Mouse (Mus musculus) spleen, adult 2 months (tissue): ENCODE measurements at regions not wholly inside any gene's neighbourhood (a gene's known extent, or its start where the extent isn't known, plus 50 kb on each side); places are given as distances from the start of the nearest gene placed in this dataset.

ENCODE experiments used
- DNase-seq, 2 experiments: peaks; one replicate each; pipeline versions ENCODE4 v3.0.0 to v3.0.0-alpha.2; 2012 to 2021; ENCODE audit warnings: low spot score in 2 of 2, low read depth in 1 of 2
- H3K27ac ChIP-seq: fragments of 200-500 bp; 2 replicates; pipeline ENCODE4 v1.5.1; 2012; ENCODE audit warnings: low read length, inconsistent platforms; ENCODE audit not compliant: insufficient read depth
- H3K27me3 ChIP-seq: fragments of 200-500 bp; 2 replicates; pipeline ENCODE4 v1.6.1; 2012; ENCODE audit warnings: mild to moderate bottlenecking, moderate library complexity, low read length, inconsistent platforms; ENCODE audit not compliant: control insufficient read depth, insufficient read depth
- H3K36me3 ChIP-seq: fragments of 200-500 bp; 2 replicates; pipeline ENCODE4 v1.6.1; 2012; ENCODE audit warnings: mild to moderate bottlenecking, low read length, inconsistent platforms; ENCODE audit not compliant: control insufficient read depth, insufficient read depth
- H3K4me1 ChIP-seq: fragments of 200-500 bp; 2 replicates; pipeline ENCODE4 v1.6.1; 2011; ENCODE audit warnings: inconsistent platforms; ENCODE audit not compliant: control insufficient read depth, insufficient read depth, insufficient read length
- H3K4me3 ChIP-seq: fragments of 200-500 bp; 2 replicates; pipeline ENCODE4 v1.5.1; 2011; ENCODE audit warnings: mild to moderate bottlenecking, inconsistent platforms; ENCODE audit not compliant: insufficient read depth, insufficient read length; ENCODE audit errors: extremely low read depth
- CTCF ChIP-seq: fragments of 200-500 bp; IDR thresholded peaks from 2 replicates; pipeline ENCODE4 v1.5.1; 2011; ENCODE audit warnings: mild to moderate bottlenecking, inconsistent platforms; ENCODE audit not compliant: insufficient read depth, insufficient read length, insufficient replicate concordance; ENCODE audit errors: extremely low read depth
- POLR2A ChIP-seq: fragments of 200-500 bp; IDR thresholded peaks from 2 replicates; pipeline ENCODE4 v1.6.1; 2011; ENCODE audit warnings: low read depth, low read length, inconsistent platforms
- WGBS: fragments of 180-500 bp; shearing (Covaris S2); methylation state at CpG from one replicate; pipeline ENCODE4 v1.1.7; 2018; 5-methylcytosine and 5-hydroxymethylcytosine counted together

DNA sequence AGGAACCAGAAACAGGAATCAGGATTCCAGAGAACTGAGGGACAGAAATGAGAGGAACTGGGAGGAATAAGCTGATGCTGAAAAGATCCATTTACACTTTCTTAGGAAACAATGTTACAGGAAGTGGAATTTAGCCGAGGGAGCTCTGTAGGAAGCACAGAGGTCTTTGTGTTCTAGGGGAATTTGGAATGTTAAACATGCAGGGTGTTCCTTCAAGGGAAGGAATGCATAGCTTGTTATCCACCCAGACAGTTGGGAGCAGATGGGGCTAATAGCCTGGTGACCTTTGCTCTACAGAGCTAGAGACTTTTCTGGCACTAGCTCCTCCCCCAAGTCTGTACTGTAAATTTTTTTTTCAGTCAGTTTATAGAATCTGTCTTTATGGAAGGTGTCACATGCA, 64.1 kb downstream of the Gm11983 start:
- no peaks in the 10 kb centered on the region for H3K27me3 ChIP-seq
- H3K27ac ChIP-seq, result no peak overlapping the region
- 27% methylated on average over 1 of the region's 1 CpGs for WGBS
- TF ChIP-seq CTCF (no peak), POLR2A (no peak)
- no peak overlapping the region for H3K4me3 ChIP-seq
- no peaks in the 10 kb centered on the region for H3K4me1 ChIP-seq
- no peak for DNase-seq
- no peaks in the 10 kb centered on the region for H3K36me3 ChIP-seq

DNA sequence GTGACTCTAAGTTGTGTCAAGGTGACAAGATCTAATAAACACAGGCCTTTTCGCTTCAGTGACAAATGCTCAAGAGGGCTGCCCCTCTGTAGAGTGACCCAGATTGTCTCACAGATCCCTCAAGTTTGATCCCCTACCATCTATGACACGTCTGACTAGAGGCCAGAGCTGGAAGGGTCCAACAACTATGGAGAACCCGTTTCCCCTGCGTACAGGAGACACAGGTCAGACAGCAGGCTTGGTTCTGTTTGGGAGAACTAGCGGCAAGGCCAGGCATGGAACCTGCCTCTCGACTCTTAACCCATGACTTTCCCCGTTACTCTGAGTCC, 68.1 kb downstream of the Gm11983 start:
- no peak for DNase-seq
- 82% methylated on average over 7 of the region's 7 CpGs for whole genome bisulfite sequencing
- no peaks in the 10 kb centered on the region for H3K36me3 ChIP-seq
- TF ChIP-seq CTCF, result no peak
- TF ChIP-seq POLR2A, result no peak
- no peaks in the 10 kb centered on the region for H3K27me3 ChIP-seq
- H3K27ac ChIP-seq, result no peak overlapping the region
- H3K4me3 ChIP-seq, result no peak overlapping the region
- no peaks in the 10 kb centered on the region for H3K4me1 ChIP-seq

DNA sequence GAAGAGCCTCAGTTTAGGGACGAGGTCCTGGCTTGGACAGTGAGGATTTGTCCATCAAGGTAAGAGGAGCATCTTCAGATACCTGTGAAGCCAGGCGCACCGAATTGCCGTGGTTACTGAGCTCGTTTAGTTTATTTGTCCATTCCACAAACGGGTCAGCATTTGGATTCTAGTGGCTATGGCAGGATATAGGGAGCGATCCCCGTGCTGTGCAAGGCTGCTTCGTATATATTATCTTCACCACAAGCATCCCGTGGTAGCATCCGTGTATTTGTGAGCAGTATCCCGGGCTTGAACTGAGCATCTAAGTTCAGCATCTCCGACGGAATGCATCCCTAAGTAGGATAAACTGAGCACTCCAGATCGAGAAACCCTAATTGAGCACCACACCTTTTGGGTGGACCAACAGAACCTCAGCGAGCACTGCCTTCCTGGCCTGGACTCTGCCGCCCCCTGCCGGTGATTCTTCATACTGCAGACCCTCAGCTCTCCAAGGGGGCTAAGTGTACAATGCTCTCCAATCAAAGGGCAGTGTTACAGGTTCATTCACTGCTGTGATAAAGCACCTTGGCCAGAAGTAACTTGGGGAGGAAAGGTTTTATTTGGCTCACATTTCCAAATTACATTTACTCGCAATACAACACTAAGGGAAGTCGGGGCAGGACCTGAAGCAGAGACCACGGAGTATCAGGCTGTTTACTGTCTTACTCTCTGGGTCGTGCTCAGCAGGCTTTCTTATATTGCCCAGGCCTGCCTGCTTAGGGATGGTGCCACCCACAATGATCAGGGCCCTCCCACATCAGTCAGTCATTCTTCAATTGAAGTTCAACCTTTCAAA, 68.6 kb downstream of the Gm11983 start:
- H3K36me3 ChIP-seq, result no peaks in the 10 kb centered on the region
- no peak overlapping the region for H3K4me3 ChIP-seq
- no peak for TF ChIP-seq POLR2A
- TF ChIP-seq CTCF, result peak; percentile 95
- H3K27ac ChIP-seq, result no peak overlapping the region
- no peaks in the 10 kb centered on the region for H3K27me3 ChIP-seq
- no peaks in the 10 kb centered on the region for H3K4me1 ChIP-seq
- DNase-seq, result peak; percentile 2 to 61
- WGBS, result 53% methylated on average over 22 of the region's 22 CpGs

DNA sequence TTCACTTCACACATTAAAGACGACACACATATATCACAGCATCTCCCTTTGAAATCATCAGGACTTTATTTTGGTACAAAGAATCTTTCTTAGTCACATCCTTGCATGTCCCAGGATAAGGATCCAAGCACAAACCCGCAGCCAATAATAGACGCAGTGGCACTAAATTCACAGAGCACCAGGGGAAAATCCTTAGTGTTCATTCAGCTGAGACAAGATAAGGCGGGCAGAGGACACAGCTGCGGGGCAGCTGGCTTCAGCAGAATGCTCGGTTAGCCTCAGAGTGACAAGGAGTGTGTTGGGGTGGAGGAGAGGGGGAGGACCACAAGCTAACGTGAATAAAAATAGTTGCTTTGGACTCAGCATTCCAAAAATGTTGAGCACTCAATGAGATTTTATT, 70.7 kb downstream of the Gm11983 start:
- H3K27ac ChIP-seq, result no peak overlapping the region
- WGBS, result 70% methylated on average over 7 of the region's 7 CpGs
- no peaks in the 10 kb centered on the region for H3K36me3 ChIP-seq
- no peak overlapping the region for H3K4me3 ChIP-seq
- H3K4me1 ChIP-seq, result no peaks in the 10 kb centered on the region
- H3K27me3 ChIP-seq, result no peaks in the 10 kb centered on the region
- no peak for DNase-seq
- TF ChIP-seq CTCF (no peak), POLR2A (no peak)

DNA sequence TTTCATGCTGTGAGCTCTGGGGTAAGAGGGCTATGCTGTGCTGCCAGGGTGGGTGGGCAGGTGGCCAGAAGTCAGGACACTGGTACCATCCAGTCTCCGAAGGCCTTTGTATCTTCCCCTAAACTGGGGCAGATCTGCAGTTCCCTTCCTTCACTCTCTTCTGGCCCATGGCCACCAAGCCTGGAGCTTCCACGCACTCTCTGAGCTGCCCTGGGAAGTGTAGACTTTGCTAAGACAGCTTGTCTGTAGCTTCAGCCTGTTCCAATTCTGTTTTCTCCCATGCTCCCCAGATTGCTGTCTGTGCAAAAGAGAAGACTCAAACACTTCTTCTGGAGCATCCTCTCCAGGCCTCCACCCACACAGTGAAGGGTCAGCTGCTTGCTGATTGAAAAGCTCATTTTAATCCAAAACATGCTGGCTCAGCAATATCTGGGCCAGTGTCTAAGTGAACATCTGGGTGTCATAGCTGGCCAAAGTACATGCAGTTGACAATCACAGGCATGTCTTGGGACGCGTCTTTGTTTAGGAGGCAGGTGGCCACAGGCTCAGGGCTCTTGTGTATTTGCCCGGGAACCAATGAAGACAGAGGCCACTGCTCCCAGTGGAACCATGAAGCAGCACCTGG, 72.0 kb downstream of the Gm11983 start:
- TF ChIP-seq POLR2A (no peak), CTCF (no peak)
- H3K4me3 ChIP-seq, result no peak overlapping the region
- DNase-seq, result no peak
- no peaks in the 10 kb centered on the region for H3K36me3 ChIP-seq
- H3K4me1 ChIP-seq, result no peaks in the 10 kb centered on the region
- no peak overlapping the region for H3K27ac ChIP-seq
- WGBS, result 86% methylated on average over 5 of the region's 5 CpGs
- no peaks in the 10 kb centered on the region for H3K27me3 ChIP-seq

DNA sequence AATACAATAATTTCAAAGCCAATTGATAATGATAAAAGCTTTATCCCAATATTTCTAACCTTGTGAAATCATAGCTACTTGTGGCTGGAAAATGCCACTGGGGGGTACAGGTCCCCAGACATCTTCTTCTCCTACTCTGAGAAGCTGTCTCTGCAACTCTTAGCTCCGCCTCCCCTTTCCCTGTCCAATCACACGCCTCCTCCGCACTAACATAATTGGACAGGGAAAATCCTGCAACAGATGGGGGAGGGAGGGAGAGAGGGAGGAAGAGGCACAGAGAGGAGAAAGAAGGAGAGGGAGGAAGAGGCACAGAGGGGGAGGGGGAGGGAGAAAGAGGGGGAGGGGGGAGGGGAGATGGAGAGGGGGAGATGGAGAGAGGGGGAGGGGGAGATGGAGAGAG, 73.3 kb downstream of the Gm11983 start:
- no peak for TF ChIP-seq POLR2A
- TF ChIP-seq CTCF, result no peak
- WGBS, result 93% methylated on average over 3 of the region's 3 CpGs

DNA sequence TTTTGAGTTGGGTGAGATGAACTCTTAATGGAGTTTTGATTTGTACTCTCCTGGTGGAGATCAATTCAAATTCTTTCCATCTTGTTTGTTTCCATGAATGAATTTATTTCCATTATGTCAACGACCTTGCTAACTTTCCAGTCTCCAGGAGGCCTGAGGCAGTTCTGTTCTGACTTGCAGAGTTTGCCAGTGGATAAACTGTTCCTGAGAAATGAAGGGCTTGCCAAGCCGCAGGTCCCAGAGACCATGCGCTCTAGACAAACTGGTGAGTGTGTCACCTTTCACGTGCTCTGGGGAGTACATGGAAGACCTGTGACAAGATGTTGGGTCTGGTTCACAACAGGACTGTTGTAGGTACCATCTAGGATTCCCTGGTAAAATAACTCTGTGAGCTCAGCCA, 74.5 kb downstream of the Gm11983 start:
- no peaks in the 10 kb centered on the region for H3K4me1 ChIP-seq
- 81% methylated on average over 4 of the region's 4 CpGs for WGBS
- H3K4me3 ChIP-seq, result no peak overlapping the region
- DNase-seq, result no peak
- TF ChIP-seq CTCF (no peak), POLR2A (no peak)
- H3K27me3 ChIP-seq, result no peaks in the 10 kb centered on the region
- no peaks in the 10 kb centered on the region for H3K36me3 ChIP-seq
- H3K27ac ChIP-seq, result no peak overlapping the region

More for the DNA sequence above, 73.3 kb downstream of the Gm11983 start:
- Histone ChIP-seq H3K27me3 (no peaks in the 10 kb centered on the region), H3K4me3 (no peak overlapping the region), H3K27ac (no peak overlapping the region), H3K4me1 (no peaks in the 10 kb centered on the region), H3K36me3 (no peaks in the 10 kb centered on the region)
- no peak for DNase-seq
